Mouse (Mus musculus) layer of hippocampus, adult 9-11 months (tissue): ENCODE measurements at regions not wholly inside any gene's neighbourhood (a gene's known extent, or its start where the extent isn't known, plus 50 kb on each side); places are given as distances from the start of the nearest gene placed in this dataset.

Experiments used
- DNase-seq: peaks from one replicate; pipeline ENCODE4 v3.0.0; 2022

DNA sequence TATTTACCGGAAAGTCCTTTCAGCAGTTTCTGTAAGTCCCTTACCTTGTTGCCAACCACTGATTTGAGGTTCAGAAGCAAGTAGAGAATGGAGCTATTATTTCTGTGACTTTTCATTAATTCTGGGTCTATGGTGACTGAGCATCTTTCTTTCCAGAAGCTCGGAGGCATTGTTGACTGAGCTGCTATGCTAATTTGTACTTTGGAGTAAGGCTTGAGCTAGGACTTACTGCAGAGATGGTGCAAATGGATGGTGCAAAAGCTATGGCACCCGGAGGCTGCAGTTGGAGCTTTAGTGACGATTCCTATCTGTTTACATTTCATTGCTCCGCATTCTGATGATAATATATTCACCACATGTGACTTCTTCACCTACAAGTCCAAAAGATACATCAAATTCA is 266.2 kb downstream of the Spry2 start:
- peak; percentile 47 for DNase-seq

DNA sequence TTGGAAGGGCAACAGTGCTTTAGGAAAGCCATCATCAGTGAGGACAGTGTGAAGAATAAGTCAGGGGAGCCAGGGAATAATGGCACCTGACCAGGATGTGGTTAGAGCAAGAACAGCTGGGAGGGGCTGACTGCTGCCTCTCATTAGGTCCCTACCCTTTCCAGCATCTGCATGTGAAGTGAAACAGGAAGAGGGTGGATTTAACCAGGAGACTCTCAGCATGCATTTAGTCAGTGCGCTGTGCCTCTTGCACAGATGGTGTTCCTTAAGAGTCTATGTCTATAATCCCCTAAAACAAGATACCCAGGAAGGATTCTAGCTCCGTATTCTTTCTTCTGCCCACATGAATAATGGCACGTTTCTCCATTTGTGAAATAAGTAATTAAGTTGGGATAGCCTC is 267.9 kb downstream of the Spry2 start:
- DNase-seq: peak; percentile 19

DNA sequence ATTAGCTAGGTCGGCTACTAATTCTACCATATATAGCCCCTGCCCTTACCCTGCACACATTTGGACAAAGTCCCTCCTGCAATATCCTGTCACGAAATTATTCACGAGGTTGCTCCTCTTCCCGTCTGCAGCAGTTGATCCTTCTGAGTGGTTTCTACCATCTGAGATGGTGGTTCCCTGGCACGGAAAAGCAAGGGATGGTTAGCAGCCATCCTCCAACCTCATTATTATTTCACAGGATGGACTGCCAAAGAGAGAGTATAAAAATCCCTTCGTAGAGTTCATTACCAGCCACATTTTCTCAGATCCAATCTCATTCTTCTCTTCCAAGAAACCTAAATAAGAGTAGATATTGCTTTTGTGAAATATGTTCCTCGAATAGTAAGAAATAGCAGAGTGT is 272.2 kb downstream of the Spry2 start:
- no peak for DNase-seq

DNA sequence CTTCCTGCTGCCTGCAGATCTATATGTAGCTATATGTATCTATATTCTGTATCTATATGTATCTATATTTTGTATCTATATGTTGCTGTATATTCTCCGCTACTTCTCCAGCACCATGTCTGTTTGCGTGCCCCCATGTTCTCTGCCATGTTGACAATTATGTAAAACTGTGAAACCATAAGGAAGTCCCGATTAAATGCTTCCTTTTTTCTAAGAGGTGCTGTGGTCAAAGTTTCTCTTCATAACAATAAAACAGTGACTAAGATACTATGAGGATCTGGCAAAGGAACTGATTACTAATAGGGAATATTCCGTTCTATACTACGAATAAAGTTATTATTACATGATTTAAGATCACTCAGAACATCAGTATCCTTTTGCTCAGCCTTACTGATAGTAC is 274.5 kb downstream of the Spry2 start:
- no peak for DNase-seq

DNA sequence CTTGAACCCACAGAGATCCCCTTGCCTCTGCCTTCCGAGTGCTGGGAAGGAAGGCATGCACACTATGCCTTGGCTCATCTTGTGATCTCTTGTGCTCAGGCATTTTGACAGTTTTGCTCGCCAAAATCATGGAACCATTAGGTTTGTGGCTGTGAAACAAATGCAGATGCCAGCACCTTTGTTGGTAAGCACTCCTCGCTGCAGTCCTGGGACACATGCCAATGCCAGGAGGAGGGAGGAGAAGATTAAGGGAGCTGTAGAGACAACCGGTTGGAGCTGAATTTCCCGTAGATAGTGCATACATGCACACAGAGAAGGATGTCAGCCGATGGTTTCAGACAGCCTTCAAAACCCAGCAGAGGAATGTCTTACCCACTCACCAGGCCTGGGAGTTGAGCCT is 275.5 kb downstream of the Spry2 start:
- no peak for DNase-seq

DNA sequence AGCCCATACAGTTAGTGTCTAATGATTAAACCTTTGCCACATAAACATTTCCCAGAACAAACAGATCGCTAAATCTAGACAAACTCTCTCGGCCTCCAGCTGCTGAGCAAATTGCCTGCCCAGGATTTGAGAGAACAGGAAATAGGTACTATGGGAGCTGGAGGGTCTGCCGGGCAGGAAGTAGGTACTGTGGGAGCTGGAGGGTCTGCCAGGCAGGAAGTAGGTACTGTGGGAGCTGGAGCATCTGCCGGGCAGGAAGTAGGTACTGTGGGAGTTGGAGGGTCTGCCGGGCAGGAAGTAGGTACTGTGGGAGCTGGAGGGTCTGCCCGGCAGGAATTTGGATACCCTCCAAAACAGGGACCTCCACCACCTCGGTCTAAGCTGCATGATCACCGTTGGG is 277.2 kb downstream of the Spry2 start:
- no peak for DNase-seq

DNA sequence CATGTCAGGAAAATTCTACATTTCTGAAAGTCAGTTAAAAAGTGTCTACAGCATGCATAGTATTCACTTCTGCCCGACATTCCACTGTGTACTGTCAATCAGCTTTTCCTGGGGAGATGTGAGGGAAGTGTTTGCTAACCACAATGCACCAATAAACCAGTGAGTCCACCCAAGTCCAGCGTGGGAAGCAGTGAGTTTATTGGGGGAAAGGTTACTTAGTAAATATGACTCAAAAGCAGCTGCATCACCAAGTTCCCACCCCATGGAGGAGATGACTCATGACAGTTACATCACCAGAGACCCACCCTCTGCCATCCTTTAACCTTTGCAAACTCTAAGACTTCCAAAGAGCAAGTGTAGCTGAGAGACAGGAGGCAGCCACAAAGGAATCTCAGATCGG is 280.9 kb downstream of the Spry2 start:
- no peak for DNase-seq

DNA sequence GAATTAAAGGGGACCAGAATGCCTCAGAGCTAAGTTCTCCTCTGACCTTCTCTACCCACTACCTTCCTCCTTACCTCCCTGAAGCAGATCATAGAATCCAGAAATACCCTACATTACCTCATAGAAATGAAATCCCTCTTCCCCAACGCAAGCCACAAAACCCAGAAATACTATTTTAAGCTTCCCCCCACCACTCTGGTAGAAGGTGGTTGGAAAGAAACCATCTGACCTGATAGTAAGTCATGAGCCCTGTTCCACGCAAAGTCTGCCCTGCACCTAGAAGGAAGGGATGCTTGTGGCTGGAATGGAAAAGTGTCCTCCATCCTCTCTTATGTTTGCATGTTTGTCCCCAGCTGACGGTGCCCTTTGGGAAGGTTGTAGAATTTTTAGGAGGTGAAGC is 283.8 kb downstream of the Spry2 start:
- DNase-seq: no peak

DNA sequence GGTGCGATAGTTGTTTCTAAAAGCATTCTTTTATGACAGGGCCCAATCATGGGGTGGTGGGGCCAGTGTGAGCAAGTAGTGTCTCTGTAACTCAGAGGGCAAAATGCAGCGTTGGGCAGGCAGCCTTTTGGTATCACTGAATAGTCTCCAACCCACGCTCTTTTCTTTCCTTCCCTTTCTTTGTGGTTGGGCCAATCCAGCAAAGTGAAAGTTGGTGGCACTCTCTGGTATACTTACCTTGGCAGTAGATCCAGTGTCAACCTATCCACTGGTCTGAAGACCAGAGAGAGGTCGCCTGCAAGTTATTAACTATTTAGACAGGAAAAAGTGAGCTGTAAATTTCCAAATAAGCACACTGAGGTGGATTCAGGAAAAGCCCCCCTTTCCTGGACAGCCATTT is 287.8 kb downstream of the Spry2 start:
- no peak for DNase-seq

DNA sequence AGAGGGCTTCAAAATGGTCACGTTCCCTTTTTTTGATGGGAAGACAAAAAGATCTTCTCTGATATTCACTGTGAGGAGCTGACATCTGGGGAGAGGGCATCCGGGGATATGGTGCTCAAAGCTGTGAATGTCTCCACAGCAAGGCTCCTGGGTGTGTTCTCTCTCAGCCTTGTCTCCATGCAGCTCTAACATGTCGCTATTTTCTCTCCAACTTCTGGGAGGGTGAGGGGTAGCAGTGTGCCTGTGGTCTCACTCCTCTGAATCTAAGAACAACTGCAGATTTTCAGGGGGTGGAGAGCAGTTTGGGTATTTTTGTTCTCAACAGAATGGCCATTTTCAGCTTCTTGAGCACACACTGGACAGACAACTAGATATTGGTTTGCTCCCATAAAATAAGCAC is 290.1 kb downstream of the Spry2 start:
- no peak for DNase-seq

DNA sequence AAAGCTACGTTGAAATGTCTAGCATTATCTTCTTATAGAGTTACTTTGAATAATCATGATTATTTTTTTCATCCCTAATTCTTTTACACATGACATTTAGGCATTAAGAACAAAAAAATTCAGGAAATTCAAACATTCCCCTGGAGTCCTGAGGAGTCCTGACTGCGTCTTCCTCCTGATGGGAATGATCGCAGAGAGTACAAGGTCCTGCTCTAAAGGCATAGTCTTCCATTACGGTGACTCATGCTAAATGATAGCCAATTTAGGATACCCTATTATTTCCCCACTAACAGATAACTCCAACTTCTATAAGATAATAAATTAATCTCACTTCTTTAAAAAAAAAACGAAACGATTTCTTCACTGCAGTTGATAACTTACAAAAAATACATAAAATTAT is 292.2 kb downstream of the Spry2 start:
- no peak for DNase-seq

DNA sequence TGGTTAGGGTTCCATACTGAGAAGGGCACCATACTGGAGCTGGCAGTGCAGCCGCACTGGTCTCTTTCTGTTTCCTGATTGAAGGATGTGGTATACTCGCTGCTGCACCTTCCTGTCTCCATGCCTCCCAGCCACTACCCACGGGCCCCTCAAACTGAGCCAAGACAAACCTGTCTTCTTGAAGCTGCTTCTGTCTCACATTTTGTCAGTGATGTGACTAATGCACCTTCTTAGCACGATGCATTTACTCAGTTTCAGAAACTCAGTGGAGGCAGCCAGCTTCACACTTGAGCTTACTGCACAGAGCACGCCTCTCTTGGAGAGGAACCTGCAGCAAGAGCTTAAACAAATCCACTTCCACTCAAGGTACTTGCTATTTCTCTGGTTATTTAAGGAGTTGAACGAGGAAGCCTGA is 293.6 kb downstream of the Spry2 start:
- DNase-seq: no peak

DNA sequence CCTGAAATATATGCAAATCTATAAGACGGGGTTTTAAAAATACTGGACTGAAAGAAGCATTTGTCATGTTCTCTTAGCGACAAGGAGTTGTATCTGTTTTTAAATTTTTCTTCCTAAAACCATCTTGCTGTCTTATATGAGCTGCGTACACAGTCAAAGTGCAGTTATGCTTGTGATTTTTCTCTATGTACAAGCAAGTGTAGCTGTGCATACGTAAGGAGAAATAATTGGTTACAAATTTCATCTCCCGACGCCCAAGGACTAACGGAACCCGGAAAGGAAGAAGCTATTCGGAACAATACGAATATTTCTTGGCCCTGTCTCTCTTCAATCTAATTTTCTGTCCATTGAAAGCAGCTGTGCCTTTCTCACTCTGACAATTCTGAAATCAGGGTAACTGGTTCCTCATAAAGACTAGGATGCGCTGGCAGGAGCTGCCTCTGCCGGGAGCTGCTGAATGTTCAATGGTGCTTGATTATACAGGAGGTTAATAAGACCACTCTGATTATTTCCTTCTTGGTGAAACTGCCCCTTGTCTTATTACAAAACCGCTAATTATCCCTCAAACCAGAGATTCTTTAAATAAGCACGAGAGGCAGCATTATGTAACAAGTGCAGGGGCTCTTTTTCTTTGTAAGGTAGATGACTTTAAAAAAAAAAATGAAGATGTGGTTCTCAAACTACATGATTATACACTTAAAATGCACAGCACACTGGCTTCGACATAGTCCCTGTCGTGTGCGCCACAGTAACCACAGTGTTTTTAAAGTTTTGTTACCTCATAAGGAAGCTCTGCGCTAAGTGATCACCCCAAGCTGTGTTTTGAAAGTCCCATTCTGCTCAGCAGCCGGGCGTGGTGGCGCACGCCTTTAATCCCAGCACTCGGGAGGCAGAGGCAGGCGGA is 296.8 kb downstream of the Spry2 start:
- peak; percentile 34 for DNase-seq

DNA sequence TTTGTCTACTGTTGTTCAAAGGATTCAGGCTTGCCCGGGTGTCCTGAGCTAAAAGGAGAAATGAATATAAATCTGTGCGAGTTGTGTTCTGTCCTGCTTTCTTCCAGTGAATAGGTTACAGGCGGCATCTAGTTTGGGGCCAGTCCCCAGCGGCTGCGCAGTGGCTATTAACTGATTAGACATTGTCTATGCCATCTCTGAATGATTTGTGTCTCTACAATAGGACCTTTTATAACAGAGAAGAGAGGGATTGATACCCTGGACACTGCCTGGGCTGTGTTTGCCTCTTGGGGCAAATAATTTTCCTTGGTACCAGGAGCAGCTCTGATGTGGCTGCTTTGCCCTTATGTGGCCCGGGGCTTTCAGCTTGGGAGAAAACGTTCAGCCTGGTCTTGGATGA is 306.9 kb downstream of the Spry2 start:
- DNase-seq: peak; percentile 75

DNA sequence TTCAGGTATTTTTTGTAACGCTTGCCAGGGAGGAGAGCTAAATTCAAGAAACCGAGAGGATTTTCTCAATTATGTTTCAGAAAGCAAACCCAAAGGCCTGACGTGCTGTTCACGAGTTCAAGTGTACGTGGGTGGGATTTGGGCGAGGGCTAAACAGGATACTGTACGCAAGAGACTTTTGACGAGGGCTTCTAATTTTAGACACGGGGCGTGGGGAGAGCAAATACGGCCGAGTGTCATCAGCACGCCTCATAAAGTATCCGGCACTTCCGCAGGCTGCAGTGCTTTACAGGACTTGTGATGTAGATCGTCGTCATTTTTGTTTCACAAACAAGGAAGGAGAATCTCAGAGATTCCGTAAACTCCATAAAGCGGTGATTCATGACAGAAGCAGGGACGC is 307.4 kb downstream of the Spry2 start:
- DNase-seq: no peak

DNA sequence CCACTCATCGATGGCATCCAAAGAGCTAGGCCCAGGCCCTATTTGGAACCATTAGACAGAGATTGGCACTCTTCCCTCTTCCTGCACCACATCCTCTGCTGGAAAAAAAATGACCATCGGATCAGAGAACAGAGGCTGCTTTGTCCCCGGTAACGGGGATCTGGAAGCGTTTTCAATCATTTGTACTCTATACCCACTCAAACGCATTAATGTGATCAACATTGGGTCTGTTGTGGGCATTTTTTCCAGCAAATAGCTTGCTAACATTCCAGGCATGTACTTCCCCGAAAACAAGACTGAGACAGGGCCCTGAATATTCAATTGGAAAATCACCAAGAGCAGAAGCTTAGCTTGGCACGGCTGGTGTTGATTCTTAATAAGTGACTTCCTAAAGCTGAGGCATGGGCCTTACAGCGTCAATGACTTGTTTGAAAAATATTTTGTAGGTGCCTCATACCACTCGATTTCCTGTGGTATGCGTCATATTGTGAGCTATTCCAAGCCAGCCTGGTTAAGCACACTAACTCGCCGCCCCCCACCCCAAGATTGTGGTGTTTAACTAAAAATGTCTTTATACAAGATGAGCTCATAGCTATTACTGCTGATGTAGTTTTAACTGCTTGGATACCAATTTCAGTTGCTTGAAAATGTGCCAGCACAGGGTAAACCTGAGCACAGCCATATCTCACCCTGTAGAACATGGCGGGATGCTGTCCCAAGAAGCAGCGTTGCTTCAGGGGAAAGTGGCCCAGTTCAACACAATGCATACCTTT is 308.0 kb downstream of the Spry2 start:
- DNase-seq: peak; percentile 86

DNA sequence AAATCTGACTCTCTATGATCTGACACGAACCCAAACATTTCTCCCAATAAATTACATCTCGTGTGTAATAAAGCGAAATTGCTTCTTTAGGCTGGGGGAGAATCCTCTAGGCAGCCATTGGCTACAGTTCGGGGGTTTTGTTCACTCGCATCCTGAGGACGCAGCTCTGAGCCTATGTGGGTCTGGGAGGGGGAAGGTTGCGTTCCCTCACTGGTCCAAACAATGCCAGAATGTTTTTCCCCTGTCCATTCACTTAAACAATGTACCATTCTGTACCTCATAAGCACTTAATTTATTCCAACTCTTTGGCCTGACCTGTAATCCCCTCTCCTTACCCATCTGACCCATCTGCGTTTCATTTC is 308.6 kb downstream of the Spry2 start:
- no peak for DNase-seq

DNA sequence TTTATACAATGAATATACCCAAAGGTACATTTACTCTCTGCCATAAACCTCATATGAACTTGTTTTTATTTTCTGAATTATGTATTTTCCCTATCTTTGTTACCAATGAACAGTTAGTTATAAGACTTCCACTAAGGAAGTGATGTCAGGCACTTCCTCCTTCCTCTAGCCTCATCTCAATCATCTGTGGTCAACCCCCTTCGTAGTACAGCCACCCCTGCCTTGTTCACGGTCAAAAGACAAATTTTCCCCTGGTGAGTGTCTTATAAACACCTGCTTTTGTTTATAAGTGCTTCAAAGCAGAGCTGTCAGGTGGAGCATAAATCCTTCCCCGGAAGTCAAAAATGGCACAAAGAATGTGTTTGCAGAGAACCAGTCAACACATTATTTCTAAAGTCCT is 312.0 kb downstream of the Spry2 start:
- DNase-seq: no peak

DNA sequence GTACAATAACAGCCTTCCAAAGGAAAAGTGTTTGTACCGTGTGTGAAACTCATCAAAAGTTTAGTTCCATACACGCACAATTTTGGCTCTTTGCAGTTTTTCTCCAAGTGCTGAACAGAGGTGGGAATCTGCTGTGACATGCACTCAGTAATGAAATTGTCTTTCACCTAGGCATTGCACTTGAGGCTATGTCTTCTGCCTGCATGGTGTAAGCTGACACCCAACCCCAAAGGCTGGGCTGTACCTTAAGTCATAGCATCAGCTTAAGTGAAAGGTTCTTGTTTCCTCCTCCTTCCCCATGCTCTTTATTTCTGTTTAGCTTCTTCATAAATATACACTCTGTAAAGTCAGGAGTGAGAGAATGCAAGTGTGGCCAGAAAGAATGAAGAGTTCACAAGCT is 313.1 kb downstream of the Spry2 start:
- no peak for DNase-seq

DNA sequence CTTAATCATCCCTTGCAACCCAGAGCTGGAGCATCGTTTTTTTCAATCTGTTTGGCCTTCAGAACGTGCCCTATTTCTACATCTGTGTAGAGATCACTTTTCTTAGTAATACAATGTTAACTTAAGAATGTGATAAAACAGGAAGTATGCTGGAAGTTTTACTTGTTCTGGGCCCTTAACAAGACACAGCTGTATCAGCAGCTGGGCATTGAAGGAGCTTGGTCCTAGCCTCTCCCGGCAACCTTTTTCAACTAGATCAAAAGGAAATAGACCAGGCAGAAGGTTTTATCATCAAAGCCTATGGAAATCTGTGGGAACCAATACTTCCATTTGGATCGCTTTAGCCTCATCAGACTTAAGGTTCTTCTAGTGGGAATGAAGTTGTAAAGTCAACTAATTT is 317.9 kb downstream of the Ndfip2 start:
- no peak for DNase-seq

DNA sequence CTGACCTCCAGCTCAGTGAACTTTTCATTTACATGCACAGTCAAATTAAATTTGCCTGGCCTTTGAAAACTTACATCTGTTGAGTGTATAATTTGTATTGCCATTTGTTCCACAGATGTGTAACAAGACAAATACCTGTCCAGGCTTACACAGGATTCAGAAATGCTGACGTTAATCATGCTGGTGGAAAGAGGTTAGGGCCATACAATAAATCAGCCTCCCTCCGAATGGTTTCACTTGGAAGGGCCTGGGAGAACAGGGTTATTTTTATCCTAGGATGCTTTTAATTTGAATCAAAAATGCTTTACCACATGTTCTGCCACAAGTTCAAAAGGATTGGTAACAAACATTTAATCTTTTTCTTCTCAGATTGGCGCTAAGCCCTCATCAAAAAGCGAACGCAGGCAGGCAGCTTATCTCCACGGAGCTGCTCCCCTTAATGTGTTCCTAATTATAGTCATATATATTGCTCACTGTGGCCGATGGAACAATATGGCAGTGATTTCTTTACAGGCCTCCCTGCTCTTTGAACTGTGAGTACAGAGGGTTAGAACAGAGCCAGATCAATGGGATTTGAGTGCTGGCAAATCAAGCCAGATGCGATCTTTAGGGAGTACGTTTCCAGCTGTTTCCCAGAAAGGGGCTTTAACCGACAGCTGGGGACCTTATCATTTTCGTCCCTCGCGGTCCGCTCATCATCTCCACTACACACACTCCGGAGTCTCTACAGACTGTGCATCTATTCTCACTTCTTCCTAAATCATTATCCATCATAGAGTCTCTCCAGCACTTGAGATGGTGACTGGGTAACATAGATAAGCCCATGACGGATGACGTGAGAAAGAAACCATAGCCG is 313.9 kb downstream of the Ndfip2 start:
- no peak for DNase-seq

DNA sequence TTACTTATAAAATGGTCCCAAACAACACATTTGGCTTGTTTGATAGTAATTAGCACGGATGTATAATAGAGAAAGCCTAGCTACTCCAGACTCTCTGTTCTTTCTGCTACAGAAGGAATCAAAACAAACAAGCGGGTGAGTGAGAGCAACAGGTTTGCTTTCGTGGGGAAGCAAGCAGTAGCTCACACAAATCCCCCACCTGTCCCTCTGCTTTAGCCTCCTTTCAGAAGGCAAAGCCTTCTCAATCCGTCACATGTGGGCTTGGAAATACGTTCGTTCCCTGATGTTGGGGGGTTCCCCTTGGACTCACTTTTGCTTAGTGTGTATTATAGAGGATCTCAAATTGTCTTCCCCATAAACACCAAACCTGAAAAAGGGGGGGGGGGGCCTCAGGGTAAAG is 311.8 kb downstream of the Ndfip2 start:
- no peak for DNase-seq

DNA sequence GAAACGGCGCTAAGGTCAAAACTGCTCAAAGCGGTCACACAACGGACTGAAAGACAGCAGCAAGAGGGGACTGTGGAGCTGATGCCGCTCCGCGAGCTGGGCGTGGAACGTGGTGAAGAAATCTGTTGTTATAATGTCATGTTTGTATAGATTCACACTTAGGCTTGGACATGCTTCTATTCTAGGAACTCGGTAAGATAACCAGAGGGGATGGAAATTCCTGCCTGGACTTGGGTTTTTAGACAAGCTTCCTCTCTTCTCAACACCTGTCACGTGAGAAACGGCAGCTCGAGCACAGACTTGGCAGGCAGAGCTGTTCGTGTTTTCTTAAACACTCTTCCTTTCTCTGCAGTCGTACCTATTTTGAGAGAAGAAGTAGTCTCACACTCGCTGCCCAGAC is 307.5 kb downstream of the Ndfip2 start:
- DNase-seq: peak; percentile 15

DNA sequence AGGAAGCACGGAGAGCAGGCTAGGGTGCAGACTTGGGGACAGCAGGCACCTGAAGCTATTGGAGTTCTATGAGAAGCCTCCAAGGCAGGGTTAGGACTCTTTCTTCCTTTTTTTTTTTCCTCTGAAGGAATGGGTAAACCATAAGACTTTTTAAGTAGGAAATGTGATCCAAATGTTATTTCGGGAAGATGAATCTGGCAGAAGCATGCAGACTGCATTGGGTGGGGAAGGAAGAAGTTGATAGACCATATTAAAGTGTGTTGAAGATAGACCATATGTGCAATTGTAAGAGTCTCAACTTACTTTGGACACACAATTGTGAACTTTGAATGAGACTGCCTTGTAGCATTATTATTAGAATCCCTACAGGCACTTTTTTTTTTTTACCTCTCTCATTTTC is 304.5 kb downstream of the Ndfip2 start:
- no peak for DNase-seq
